Mouse (Mus musculus) adrenal gland, adult 8-10 months (tissue): ENCODE measurements around the gene Ackr2. TPM values are rescaled to one million over a fixed set of nuclear protein-coding genes. Genes with fewer than 3 reads are reported as not detected.

Experiments
- DNase-seq: peaks from one replicate; pipeline ENCODE4 v3.0.0; 2022
- total RNA-seq, 4 experiments: library from RNA; stranded (reverse); gene quantifications; 2 replicates each; pipeline ENCODE4 v1.2.4; 2022

The Ackr2 gene
- total RNA-seq, 4 experiments from 2014 or later, result 0.77 to 2.1 (median 0.88) TPM

DNA sequence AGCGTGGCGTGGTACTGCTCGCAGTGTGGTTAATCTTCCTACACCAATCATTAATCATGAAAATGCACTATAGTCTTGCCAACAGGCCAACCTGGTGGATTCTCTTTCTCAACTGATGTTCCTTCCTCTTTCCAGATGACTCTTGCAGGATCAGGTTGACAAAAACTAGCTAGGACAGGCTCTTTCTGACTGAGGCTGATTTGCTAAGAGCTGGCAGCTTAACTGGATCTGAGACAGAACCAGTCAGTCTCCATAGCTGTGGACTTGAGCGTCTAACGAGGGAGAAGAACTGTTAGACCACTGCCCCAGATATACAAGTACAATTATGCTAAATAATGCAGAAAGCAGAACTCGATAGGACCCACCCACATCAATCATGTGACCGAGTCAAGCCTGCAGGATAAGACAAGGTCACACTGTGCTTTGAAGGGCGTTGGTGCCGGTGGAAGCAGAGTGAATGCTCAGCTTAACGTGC, 20.9 kb downstream of the Ackr2 start:
- no peak for DNase-seq

DNA sequence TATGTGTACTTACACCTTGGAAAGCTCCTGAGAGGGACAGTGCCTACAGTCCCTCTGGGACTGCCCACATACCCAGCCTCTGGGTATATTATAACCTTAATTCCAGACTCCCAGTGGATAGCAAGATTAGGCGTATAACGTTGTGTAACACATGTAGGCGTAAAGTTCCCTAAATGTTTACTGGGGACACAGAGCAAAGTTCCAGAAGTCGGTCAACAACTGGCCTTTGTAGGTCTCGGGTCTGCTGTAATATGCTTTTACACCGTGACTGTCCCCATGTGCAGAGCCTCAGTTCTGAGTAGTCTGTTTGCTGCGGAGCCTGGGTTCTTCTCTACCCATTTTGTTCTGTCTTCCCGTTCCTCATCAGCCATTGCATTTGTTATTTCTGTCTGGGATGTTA, 25.3 kb downstream of the Ackr2 start:
- DNase-seq, result no peak

GRCm38 (mm10) chr9:121923906-121924305, 25.8 kb downstream of the Ackr2 start:
- DNase-seq, result no peak

GRCm38 (mm10) chr9:121924901-121925560, 26.9 kb downstream of the Ackr2 start:
- no peak for DNase-seq

DNA sequence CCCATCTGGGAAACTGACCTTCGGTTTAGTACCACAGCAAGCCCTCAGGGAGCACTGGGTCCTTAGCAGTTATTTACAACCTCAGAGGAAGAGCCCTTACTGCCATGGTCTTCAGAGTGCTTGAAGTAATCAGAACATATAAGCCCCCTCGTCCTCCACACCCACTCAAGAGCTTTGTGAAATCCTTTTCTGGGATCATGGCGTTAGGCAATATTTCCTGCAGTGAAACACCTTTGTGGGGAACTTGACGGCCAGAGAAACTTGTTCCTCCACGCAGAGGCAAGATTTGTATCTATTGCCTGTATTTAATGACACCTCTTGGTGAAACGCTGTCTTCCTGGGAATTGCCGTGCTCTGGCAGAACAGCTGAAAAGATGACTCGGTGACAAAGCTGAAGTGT, 27.8 kb downstream of the Ackr2 start:
- DNase-seq, result no peak

DNA sequence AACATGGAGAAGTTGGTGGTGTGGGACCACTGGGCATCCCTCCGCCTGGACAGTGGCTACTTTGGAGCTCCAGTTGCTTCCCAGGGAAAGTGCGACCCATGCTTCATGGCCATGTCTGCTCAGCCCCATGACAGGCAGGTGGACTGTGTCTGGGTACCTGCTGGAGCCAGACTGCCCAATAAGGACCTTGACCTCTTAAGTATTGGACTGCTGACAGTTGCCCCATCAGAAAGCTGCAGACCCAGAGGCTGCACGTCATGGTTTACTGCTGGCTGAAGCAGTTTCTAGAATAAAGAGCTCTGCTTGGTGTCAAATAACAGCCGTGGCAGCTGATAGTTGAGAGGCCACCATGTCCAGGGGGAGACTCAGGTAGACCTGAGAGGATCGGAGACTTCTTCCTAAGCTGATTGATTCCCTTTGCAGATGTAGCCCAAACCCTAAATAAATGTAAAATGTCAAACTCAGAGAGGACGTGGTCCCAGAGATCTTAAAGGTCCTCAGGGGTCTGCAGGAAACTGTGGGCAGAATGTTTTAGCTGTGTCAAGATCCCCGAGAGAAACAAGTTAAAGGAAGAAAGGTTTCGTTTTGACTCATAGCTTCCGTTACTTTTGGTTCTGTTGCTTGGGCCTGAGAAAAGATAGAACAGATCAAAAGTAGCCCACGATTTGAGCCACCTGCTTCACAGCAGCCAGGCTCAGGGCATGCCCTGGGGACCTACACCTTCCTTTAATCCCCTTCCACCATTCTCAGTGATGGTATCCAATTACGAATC, 28.7 kb downstream of the Ackr2 start:
- no peak for DNase-seq

GRCm38 (mm10) chr9:121927721-121928120, 29.6 kb downstream of the Ackr2 start:
- DNase-seq, result no peak

DNA sequence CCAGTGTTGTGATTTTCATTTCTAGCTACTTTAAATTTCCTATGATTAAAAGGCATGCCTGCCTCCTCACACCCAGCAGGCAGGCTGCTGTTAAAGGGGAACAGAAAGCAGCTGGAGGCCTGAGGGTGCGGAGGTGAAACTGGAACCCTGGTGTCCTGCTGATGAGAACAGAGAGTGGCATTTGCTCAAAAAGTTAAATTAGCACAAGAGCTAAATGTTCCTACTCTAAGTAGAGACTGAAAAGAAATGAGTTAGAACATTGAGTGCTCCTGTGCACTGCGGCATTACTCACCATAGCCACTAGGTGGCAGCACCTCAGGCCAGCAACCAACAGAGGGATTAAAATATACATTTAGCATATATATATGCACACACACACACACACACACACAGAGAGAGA, 30.3 kb downstream of the Ackr2 start:
- no peak for DNase-seq

GRCm38 (mm10) chr9:121934856-121935255, 36.7 kb downstream of the Ackr2 start:
- no peak for DNase-seq

DNA sequence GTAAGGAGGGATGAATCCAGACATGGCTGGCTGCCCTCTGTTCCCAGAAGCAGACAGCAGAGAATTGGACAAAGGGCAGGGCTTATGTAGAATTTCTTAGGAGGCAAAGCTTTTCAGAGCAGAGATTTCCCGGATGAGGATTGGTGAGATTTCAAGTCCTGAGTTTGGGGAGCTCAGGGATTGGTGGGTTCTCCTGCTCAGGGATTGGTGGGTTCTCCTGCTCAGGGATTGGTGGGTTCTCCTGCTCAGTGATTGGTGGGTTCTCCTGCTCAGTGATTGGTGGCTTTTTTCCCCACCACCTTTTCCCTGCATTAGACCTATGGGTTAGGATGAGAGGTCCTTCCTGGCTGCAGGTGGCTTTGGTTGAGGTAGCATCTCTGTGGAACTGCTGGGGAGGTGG, 38.8 kb downstream of the Ackr2 start:
- DNase-seq, result no peak

- no peak for DNase-seq
These were observed 39.3 kb downstream of the Ackr2 start for GRCm38 (mm10) chr9:121937451-121937864.

DNA sequence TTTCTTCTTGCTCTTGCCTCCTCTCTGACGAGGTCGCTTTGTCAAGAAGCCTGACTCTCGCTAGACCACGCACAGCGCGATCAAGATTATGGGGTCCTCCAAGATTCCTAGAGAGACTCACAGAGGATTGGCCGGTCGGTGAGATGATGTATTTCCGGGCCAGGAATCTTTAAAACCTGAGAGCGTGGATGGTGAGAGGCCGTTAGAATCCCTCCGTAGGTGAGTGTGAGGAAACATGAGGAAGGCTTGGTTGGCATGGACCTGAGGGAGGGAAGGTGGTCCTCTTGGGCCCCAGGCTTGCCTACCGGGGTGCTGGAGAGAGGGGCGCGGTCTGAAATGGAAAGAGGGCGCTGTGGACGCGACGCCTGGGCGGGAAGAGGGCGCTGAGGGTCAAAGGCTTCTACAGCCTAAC, 39.8 kb downstream of the Ackr2 start:
- no peak for DNase-seq

GRCm38 (mm10) chr9:121943005-121943404, 44.9 kb downstream of the Ackr2 start:
- DNase-seq, result no peak

- DNase-seq, result no peak
These were observed 45.5 kb downstream of the Ackr2 start for GRCm38 (mm10) chr9:121943628-121944027.

DNA sequence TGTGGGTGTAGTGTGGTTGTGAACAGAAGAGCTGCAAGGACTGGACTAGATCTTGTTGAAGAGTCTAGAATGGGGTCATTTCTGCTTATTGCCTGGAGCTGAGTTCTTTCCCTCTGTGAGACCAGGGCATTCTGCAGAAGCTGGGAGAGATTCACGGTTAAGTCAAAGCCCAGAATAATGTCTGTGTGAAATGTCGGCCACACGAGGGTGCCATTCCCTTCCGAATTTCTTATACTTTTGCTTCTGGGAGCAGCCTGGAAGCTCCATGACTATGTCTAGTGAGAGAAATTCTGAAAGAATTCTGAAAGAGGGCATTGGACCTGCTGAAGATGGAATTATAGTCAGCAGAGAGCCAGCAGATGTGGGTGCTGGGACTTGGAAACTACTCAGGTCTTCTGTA, 49.6 kb downstream of the Ackr2 start:
- peak; percentile 63 for DNase-seq

- DNase-seq, result no peak
These were observed 50.3 kb downstream of the Ackr2 start for GRCm38 (mm10) chr9:121948431-121948830.

DNA sequence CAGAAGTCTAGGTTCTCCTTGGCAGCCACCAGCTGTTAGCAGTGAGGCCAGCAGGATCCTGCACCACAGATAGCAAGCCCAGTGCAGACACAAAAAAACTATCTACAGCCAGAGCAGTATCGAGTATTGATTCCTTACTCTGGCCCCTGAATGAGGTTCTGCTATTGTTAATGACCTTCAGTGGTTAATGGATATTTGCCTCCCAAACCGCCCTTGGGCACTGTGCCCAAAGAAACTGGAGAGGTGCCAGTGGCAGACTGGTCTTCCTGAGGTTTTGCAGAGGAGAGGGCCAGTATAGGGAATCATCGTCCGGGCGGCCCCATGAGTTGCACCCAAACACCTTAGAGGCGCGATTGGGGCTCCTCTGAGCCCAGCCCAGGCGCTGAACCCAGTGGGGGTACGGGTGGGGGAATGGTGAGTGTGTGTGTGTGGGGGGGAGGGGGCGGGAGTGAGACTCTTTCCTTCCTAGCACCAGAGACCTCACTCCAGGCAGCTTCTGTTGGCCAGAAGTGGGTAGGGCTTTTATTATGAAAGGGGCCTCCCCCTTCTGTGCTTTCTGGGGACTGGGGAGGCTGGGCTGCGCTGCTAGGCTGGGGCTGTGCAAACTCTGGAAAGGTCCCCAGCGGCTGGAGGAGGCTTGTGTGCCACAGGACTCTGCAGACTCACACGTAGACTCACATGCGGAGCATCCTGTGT, 52.4 kb downstream of the Ackr2 start, which contains the start of gene Fam198a:
Fam198a (plus strand) TSS at position 571 of the 696 bp plus-strand sequence.
- DNase-seq, result peak; percentile 82

DNA sequence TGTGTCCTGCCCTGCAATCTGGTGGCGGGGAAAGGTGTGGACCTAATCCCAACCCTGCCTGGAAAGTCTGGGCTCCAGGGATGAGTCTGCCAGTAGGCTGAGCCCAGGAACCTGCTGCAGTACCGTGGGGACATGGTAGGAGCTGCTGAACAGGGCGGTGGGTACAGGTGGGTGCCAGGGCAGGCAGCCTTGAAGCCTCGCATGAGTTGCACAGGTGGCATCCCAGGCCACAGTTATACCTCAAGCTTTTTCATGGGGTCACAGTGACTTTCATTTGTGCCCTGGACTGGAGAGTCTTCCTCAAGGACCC, 52.9 kb downstream of the Ackr2 start:
- DNase-seq, result no peak

- no peak for DNase-seq
These were observed 54.4 kb downstream of the Ackr2 start for GRCm38 (mm10) chr9:121952596-121952995.

DNA sequence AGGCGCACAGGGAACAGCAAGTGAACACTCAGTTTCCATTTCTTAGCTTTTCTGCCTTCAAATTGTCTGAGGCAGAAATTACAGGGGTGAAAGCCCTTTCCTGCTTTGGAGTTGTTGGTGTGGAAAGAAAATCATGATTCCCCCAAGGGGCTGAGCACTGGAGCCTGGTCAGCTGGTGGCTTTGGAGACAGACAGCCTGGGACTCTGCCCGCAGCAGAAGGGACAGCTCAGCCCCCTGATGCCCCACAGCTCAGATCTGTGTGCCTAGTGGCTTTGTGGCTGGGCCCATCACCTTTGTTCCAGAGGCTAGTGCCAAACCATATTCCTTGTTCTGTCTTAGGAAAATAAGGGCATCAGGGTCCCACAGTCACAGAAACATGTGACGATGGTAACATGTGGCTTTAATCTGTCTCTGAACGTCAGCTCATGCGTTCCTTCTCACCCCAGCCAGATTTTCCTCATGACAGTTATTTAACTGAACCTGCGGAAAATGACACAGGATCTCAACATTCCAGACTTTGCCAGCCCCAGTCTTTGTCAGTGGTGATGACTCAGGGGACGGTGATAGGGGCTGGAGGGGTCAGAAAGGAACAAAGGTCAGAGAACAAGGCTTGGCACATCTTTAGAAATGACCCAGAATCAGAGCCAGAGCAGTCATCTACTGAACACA, 61.9 kb downstream of the Ackr2 start:
- DNase-seq, result no peak
